Mouse (Mus musculus): ENCODE data around the gene Ndrg3.
"Not testable (repeated sequence)": the region's sequence is repeated elsewhere in the genome, so short reads cannot be mapped to it uniquely, and the experiment has no call there.

Ndrg3 gene

GRCm38 (mm10) chr2:156996576-156996975 is 4.7 kb upstream of the Ndrg3 start:
- peak; percentile 61 for DNase-seq

GRCm38 (mm10) chr2:156990727-156991431 is 977 bp downstream of the Ndrg3 start:
- DNase-seq, result no peak

- no peak for DNase-seq
Observed at GRCm38 (mm10) chr2:156987316-156987715, 4.5 kb downstream of the Ndrg3 start.

- DNase-seq, result no peak
Observed at GRCm38 (mm10) chr2:156982864-156983263, 9.0 kb downstream of the Ndrg3 start.

GRCm38 (mm10) chr2:156981291-156981690 is 10.6 kb downstream of the Ndrg3 start:
- no peak for DNase-seq

- DNase-seq, result no peak
Observed at GRCm38 (mm10) chr2:156980059-156980458, 11.8 kb downstream of the Ndrg3 start.

- DNase-seq, result no peak
Observed at GRCm38 (mm10) chr2:156976711-156977110, 15.1 kb downstream of the Ndrg3 start.

- DNase-seq, result no peak
Observed at GRCm38 (mm10) chr2:156974967-156975366, 16.9 kb downstream of the Ndrg3 start.

GRCm38 (mm10) chr2:156973316-156974100 is 18.3 kb downstream of the Ndrg3 start:
- DNase-seq, result peak; percentile 89

GRCm38 (mm10) chr2:156970253-156970652 is 21.6 kb downstream of the Ndrg3 start:
- DNase-seq, result no peak

GRCm38 (mm10) chr2:156968501-156968900 is 23.4 kb downstream of the Ndrg3 start:
- DNase-seq, result no peak

GRCm38 (mm10) chr2:156967388-156967787 is 24.5 kb downstream of the Ndrg3 start:
- DNase-seq, result no peak

- DNase-seq, result no peak
Observed at GRCm38 (mm10) chr2:156963891-156964290, 28.0 kb downstream of the Ndrg3 start.

GRCm38 (mm10) chr2:156958496-156959252 is 33.2 kb downstream of the Ndrg3 start:
- no peak for DNase-seq

- DNase-seq, result no peak
Observed at GRCm38 (mm10) chr2:156957035-156957434, 34.8 kb downstream of the Ndrg3 start.

GRCm38 (mm10) chr2:156956306-156956705 is 35.5 kb downstream of the Ndrg3 start:
- no peak for DNase-seq

GRCm38 (mm10) chr2:156954463-156954862 is 37.4 kb downstream of the Ndrg3 start:
- DNase-seq, result peak; percentile 57

- no peak for DNase-seq
Observed at GRCm38 (mm10) chr2:156951301-156952094, 40.4 kb downstream of the Ndrg3 start.

GRCm38 (mm10) chr2:156950816-156951215 is 41.0 kb downstream of the Ndrg3 start:
- no peak for DNase-seq

- not testable (repeated sequence) for DNase-seq
Observed at GRCm38 (mm10) chr2:156941523-156941922, 50.3 kb downstream of the Ndrg3 start.

- DNase-seq, result not testable (repeated sequence)
Observed at GRCm38 (mm10) chr2:156939926-156940325, 51.9 kb downstream of the Ndrg3 start.

GRCm38 (mm10) chr2:156937795-156938194 is 54.1 kb downstream of the Ndrg3 start:
- DNase-seq, result peak; percentile 85

- DNase-seq, result no peak
Observed at GRCm38 (mm10) chr2:156935005-156935404, 56.9 kb downstream of the Ndrg3 start.
